12 mouse cellular contexts compared by ENCODE assay signal in genomic region chr10:100590323-100590722, GRCm38 (mm10). TPM values are rescaled to one million over a fixed set of nuclear protein-coding genes. Genes with fewer than 3 reads are reported as not detected.
DNase-seq lines count a peak whose midpoint lies in the region; ATAC-seq and TF ChIP-seq lines count a peak whose summit lies in the region.
"Had no signal": no experiment of that assay in that cellular context is flagged by ENCODE, and none has a peak within 500 bp of the region (broad histone marks: within the 10 kb centered on the region; RNA-seq: fewer than 3 reads in every experiment).

Gene 4930430F08Rik (minus strand): TSS chr10:100590423.
Gene 1700017N19Rik (plus strand): TSS chr10:100590484.

- no peak within 1 kb of the TSS for H3K9ac ChIP-seq in heart, embryonic 14.5 days (ENCODE audit: low read length)
- 0 out of 2 replicates have a peak within 1 kb of the TSS, but pooled peaks have one; percentile 20 for H3K9ac ChIP-seq in hindbrain, embryonic 14.5 days

- no peaks in the 10 kb centered on the region for H3K36me3 ChIP-seq in heart, embryonic 14.5 days (ENCODE audit: control insufficient read depth, insufficient read depth, low read length)
- no peaks in the 10 kb centered on the region; the same call in 1 of the 2 replicates for H3K36me3 ChIP-seq in hindbrain, embryonic 14.5 days (replicated peaks; ENCODE audit: control insufficient read depth, insufficient read depth)
- no peaks in the 10 kb centered on the region for H3K36me3 ChIP-seq in midbrain, embryonic 10.5 days

- H3K4me3 ChIP-seq in heart, embryonic 14.5 days (ENCODE audit: control insufficient read depth in 1 of 2, insufficient read depth in 1 of 2, low read depth in 1 of 2, low read length in 2 of 2) = peak within 1 kb of the TSS in 1 of 2 experiments; percentile 78; a peak in 3 of 4 replicates
- H3K4me3 ChIP-seq in bone marrow macrophage, adult 2 months (ENCODE audit: insufficient read depth, low read length) = 0 out of 2 replicates have a peak within 1 kb of the TSS, but pooled peaks have one; percentile 71
- H3K4me3 ChIP-seq in hindbrain, embryonic 14.5 days (replicated peaks; ENCODE audit: low read length) = peak within 1 kb of the TSS; percentile 72
- peak within 1 kb of the TSS; percentile 79 for H3K4me3 ChIP-seq in midbrain, embryonic 10.5 days

- intact Hi-C loops in heart, postnatal 25 days (cut with DNase I) = no loop called here

- H3K4me2 ChIP-seq in heart, embryonic 14.5 days (ENCODE audit: low read length) = peak within 1 kb of the TSS; percentile 79
- peak within 1 kb of the TSS; percentile 69 for H3K4me2 ChIP-seq in hindbrain, embryonic 14.5 days (replicated peaks)

- TF ChIP-seq POLR2A in bone marrow macrophage, adult 2 months (IDR thresholded peaks at IDR 0.05; ENCODE audit: borderline replicate concordance, low read depth, low read length) = no peak

- no peak for ATAC-seq in heart, embryonic 14.5 days (ENCODE audit: insufficient number of reproducible peaks, insufficient read depth, low FRiP score, low read depth)
- ATAC-seq in hindbrain, embryonic 14.5 days (ENCODE audit: low FRiP score) = no peak

- TF ChIP-seq CTCF in bone marrow macrophage, adult 2 months (IDR thresholded peaks at IDR 0.05; ENCODE audit: low read depth, low read length) = no peak

- DNase-seq in heart, postnatal 25 days (ENCODE audit: low spot score) = no peak
- DNase-seq in hindbrain, embryonic 14.5 days (ENCODE audit: low spot score) = no peak
- no peak for DNase-seq in midbrain, embryonic 10.5 days (ENCODE audit: low spot score)
- DNase-seq in right cerebral cortex, postnatal 25 days = no peak
- no peak for DNase-seq in retina, postnatal 1 day
- no peak for DNase-seq in gastrocnemius, postnatal 25 days

- WGBS in heart, embryonic 14.5 days = 82% methylated on average over 1 of the region's 1 CpGs
- 86% methylated on average over 1 of the region's 1 CpGs for WGBS in hindbrain, embryonic 14.5 days
- WGBS in midbrain, embryonic 10.5 days = 85% methylated on average over 1 of the region's 1 CpGs

- no peak within 1 kb of the TSS for H3K27ac ChIP-seq in heart, embryonic 14.5 days (replicated peaks in 1 of 2; ENCODE audit: control insufficient read depth in 1 of 2, insufficient read depth in 1 of 2, low read depth in 2 of 2, low read length in 2 of 2)
- no peak within 1 kb of the TSS for H3K27ac ChIP-seq in bone marrow macrophage, adult 2 months (ENCODE audit: insufficient read depth, low read depth, low read length)
- H3K27ac ChIP-seq in hindbrain, embryonic 14.5 days = no peak within 1 kb of the TSS
- peak within 1 kb of the TSS; percentile 87; the same call in 1 of the 2 replicates for H3K27ac ChIP-seq in midbrain, embryonic 10.5 days (replicated peaks)

- no peaks in the 10 kb centered on the region for H3K27me3 ChIP-seq in heart, embryonic 14.5 days (ENCODE audit: control insufficient read depth, insufficient read depth, low read length)
- no peaks in the 10 kb centered on the region for H3K27me3 ChIP-seq in hindbrain, embryonic 14.5 days (ENCODE audit: control insufficient read depth, insufficient read depth, low read length)
- H3K27me3 ChIP-seq in midbrain, embryonic 10.5 days (ENCODE audit: low read depth, poor library complexity, severe bottlenecking) = no peaks in the 10 kb centered on the region
- H3K27me3 ChIP-seq: CH12.LX had no signal

- H3K4me1 ChIP-seq in heart, embryonic 14.5 days (ENCODE audit: control insufficient read depth in 2 of 2, insufficient read depth in 2 of 2, low read length in 2 of 2) = 0 out of 4 replicates have a peak, but pooled peaks cover 0 to 4% of the 10 kb centered on the region in 2 experiments
- peaks cover 5% of the 10 kb centered on the region for H3K4me1 ChIP-seq in bone marrow macrophage, adult 2 months (ENCODE audit: control insufficient read depth, insufficient read depth, low read length)
- H3K4me1 ChIP-seq in hindbrain, embryonic 14.5 days (replicated peaks; ENCODE audit: control insufficient read depth, insufficient read depth, low read length) = no peaks in the 10 kb centered on the region; the same call in 1 of the 2 replicates
- H3K4me1 ChIP-seq in midbrain, embryonic 10.5 days = peaks cover 12% of the 10 kb centered on the region

- H3K9me3 ChIP-seq in heart, embryonic 14.5 days (ENCODE audit: control insufficient read depth, low read length) = no peaks in the 10 kb centered on the region
- H3K9me3 ChIP-seq in hindbrain, embryonic 14.5 days (ENCODE audit: control insufficient read depth, low read length) = no peaks in the 10 kb centered on the region
- H3K9me3 ChIP-seq in midbrain, embryonic 10.5 days (replicated peaks) = no peaks in the 10 kb centered on the region

RNA-seq across cellular contexts. Expression of gene 4930430F08Rik, which starts in this region (rescaled TPM):
- 5.8 and 9.7 TPM in 2 replicates for polyA plus RNA-seq in heart, embryonic 14.5 days (2014; fragmentation: Nextera tagmentation; extraction: Ambion mirVana)
- total RNA-seq in heart, postnatal 25 days (2021) = 1 to 10 TPM; 4.9 to 6.9 TPM
- 8.9 and 10.0 TPM in 2 replicates for polyA plus RNA-seq in bone marrow macrophage, adult 2 months (2012; ENCODE audit: insufficient read depth, insufficient read length, missing spikeins)
- polyA plus RNA-seq in hindbrain, embryonic 14.5 days (2014; fragmentation: Nextera tagmentation; extraction: Ambion mirVana) = 15.4 and 17.2 TPM in 2 replicates
- 10.4 and 11.0 TPM in 2 replicates for polyA plus RNA-seq in midbrain, embryonic 10.5 days (2016; fragmentation: Nextera tagmentation; extraction: Ambion mirVana)
- total RNA-seq in gastrocnemius, postnatal 25 days (2021) = 1 to 10 TPM; 5.4 to 7.7 TPM
- total RNA-seq: CH12.LX had no signal

RNA-seq across cellular contexts. Expression of gene 1700017N19Rik, which starts in this region (rescaled TPM):
- not detected in 2 replicates for polyA plus RNA-seq in heart, embryonic 14.5 days (2014; fragmentation: Nextera tagmentation; extraction: Ambion mirVana)
- total RNA-seq in heart, postnatal 25 days (2021) = not detected
- polyA plus RNA-seq in bone marrow macrophage, adult 2 months (2012; ENCODE audit: insufficient read depth, insufficient read length, missing spikeins) = not detected in 2 replicates
- 0.51 TPM in 1 of 2 replicates, not detected in the other for polyA plus RNA-seq in hindbrain, embryonic 14.5 days (2014; fragmentation: Nextera tagmentation; extraction: Ambion mirVana)
- not detected in 2 replicates for polyA plus RNA-seq in midbrain, embryonic 10.5 days (2016; fragmentation: Nextera tagmentation; extraction: Ambion mirVana)
- not detected for total RNA-seq in gastrocnemius, postnatal 25 days (2021)
- total RNA-seq: CH12.LX; layer of hippocampus, postnatal 10 days had no signal
- polyA plus RNA-seq: brain, embryonic 14.5 days; small intestine, adult 2 months had no signal
